Mouse (Mus musculus): Measurements from ENCODE around the gene Btbd9. TPM values are rescaled to one million over a fixed set of nuclear protein-coding genes. Genes with fewer than 3 reads are reported as not detected.

Btbd9 gene
- polyA plus RNA-seq, 1 experiment from 2014 or later, result 63.1 TPM

DNA sequence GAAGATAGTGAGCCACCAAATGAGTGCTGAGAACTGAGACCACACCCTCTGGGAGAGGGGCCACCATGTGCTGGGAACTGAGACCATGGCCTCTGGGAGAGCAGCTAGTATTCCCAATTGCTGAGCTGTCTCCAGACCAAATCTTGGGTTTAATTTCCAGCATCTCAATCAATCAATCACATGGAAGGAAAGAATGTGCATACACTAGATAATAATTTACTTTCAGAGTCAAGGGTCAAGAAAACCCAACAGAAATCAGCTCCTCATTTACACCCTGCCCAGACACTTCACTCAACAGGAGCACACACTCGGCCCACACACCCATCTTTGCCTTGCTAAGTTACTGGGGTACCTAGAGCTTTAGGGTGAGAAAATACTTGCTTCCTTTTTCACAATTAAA is 220.9 kb downstream of the Btbd9 start:
- Histone ChIP-seq H3K9me3 (ENCODE audit: control insufficient read depth, low read depth, low read length) (no peaks in the 10 kb centered on the region), H3K36me3 (ENCODE audit: control insufficient read depth, insufficient read depth, low read length) (no peaks in the 10 kb centered on the region), H3K4me3 (ENCODE audit: low read depth, low read length) (no peak overlapping the region), H3K9ac (replicated peaks; ENCODE audit: low read depth, low read length) (no peak overlapping the region), H3K4me2 (replicated peaks; ENCODE audit: low read depth, low read length) (no peak overlapping the region), H3K4me1 (ENCODE audit: control insufficient read depth, insufficient read depth, low read length) (0 out of 2 replicates have a peak, but pooled peaks cover 6% of the 10 kb centered on the region), H3K27ac (ENCODE audit: low read length) (no peak overlapping the region), H3K27me3 (ENCODE audit: control insufficient read depth, insufficient read depth, low read length) (no peaks in the 10 kb centered on the region)
- 59% methylated on average over 1 of the region's 1 CpGs for WGBS
- ATAC-seq (ENCODE audit: insufficient number of reproducible peaks, insufficient read depth, low FRiP score, low read depth), result no peak

DNA sequence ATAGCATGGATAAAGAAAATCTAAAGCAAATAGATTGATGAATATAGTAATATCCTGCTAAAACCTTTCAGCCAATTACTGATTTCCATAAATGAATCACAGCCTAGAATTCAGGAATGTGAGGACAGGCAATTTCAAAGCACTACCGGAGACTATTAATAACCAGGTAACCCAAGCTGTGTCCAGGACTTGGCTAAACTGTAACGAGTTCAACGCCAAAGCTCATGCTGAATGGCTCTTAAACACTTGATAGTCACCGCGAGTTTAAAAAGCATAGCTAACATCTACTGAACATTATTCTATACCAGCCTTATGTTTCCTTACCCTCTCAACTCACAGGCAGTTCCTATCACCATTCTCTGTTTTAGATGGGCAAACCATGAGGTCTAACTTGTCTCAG is 221.9 kb downstream of the Btbd9 start:
- 82% methylated on average over 5 of the region's 5 CpGs for WGBS
- no peak overlapping the region for H3K4me3 ChIP-seq (ENCODE audit: low read depth, low read length)

DNA sequence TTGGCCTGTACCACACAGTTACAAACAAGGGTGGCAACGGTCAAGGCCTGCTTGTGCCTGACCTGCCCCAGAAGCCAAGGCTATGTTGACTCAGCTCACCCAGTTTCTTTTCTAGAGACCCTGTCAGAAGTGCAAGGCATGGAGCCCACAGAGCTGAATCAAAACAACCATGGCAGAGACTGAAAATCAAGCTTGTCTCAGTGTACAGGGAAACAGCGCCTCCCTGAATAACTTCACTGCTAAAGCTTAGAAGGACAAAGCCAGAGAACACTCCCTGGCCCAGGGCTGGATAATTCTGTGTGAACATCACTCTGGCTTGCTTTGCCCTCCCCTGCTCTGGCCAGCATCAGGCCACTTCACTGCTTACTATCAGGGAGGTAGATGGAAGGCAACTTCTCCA is 228.3 kb downstream of the Btbd9 start:
- Histone ChIP-seq H3K4me2 (replicated peaks; ENCODE audit: low read depth, low read length) (no peak overlapping the region), H3K36me3 (ENCODE audit: control insufficient read depth, insufficient read depth, low read length) (no peaks in the 10 kb centered on the region), H3K4me3 (ENCODE audit: low read depth, low read length) (no peak overlapping the region), H3K27ac (ENCODE audit: low read length) (no peak overlapping the region), H3K4me1 (ENCODE audit: control insufficient read depth, insufficient read depth, low read length) (peaks cover 8% of the 10 kb centered on the region; the same call in 1 of the 2 replicates), H3K9me3 (ENCODE audit: control insufficient read depth, low read depth, low read length) (no peaks in the 10 kb centered on the region), H3K9ac (replicated peaks; ENCODE audit: low read depth, low read length) (no peak overlapping the region), H3K27me3 (ENCODE audit: control insufficient read depth, insufficient read depth, low read length) (no peaks in the 10 kb centered on the region)
- WGBS, result 84% methylated on average over 2 of the region's 2 CpGs
- no peak for ATAC-seq (ENCODE audit: insufficient number of reproducible peaks, insufficient read depth, low FRiP score, low read depth)

More for the DNA sequence above, 221.9 kb downstream of the Btbd9 start:
- Histone ChIP-seq H3K9me3 (ENCODE audit: control insufficient read depth, low read depth, low read length) (no peaks in the 10 kb centered on the region), H3K36me3 (ENCODE audit: control insufficient read depth, insufficient read depth, low read length) (no peaks in the 10 kb centered on the region), H3K27ac (ENCODE audit: low read length) (no peak overlapping the region), H3K27me3 (ENCODE audit: control insufficient read depth, insufficient read depth, low read length) (no peaks in the 10 kb centered on the region), H3K4me1 (ENCODE audit: control insufficient read depth, insufficient read depth, low read length) (0 out of 2 replicates have a peak, but pooled peaks cover 3% of the 10 kb centered on the region), H3K9ac (replicated peaks; ENCODE audit: low read depth, low read length) (no peak overlapping the region), H3K4me2 (replicated peaks; ENCODE audit: low read depth, low read length) (no peak overlapping the region)
- no peak for ATAC-seq (ENCODE audit: insufficient number of reproducible peaks, insufficient read depth, low FRiP score, low read depth)

DNA sequence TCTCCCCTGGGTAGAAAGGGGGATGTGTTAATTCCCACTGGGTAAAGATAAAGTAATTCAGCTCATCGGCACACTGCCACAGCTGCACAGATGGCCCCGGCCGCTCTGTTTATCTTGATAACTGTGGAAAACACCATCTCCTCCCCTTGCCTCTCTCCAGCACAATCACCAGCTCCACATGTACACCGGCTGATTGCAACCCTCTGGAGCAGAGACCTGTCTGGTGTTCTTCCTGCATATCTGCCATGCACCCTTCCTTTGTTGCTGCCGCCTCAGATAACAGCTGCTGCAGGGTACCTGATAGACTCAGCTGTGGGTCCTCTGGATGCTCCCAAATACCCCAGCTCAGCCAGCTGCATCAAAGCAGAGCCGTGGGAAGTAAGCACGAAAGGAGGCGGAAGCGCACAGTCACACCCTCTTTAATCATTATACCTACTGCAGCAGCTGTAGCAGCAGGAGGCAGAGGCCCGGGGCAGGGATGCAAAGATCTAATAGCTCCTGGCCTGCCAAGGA is 229.1 kb downstream of the Btbd9 start:
- 13% methylated on average over 10 of the region's 10 CpGs for WGBS
- Histone ChIP-seq H3K27ac (ENCODE audit: low read length) (no peak overlapping the region), H3K9me3 (ENCODE audit: control insufficient read depth, low read depth, low read length) (no peaks in the 10 kb centered on the region), H3K36me3 (ENCODE audit: control insufficient read depth, insufficient read depth, low read length) (no peaks in the 10 kb centered on the region), H3K4me2 (replicated peaks; ENCODE audit: low read depth, low read length) (no peak overlapping the region), H3K4me1 (ENCODE audit: control insufficient read depth, insufficient read depth, low read length) (peaks cover 8% of the 10 kb centered on the region; the same call in 1 of the 2 replicates), H3K9ac (replicated peaks; ENCODE audit: low read depth, low read length) (no peak overlapping the region), H3K27me3 (ENCODE audit: control insufficient read depth, insufficient read depth, low read length) (no peaks in the 10 kb centered on the region), H3K4me3 (ENCODE audit: low read depth, low read length) (no peak overlapping the region)
- ATAC-seq (ENCODE audit: insufficient number of reproducible peaks, insufficient read depth, low FRiP score, low read depth), result peak; percentile 61; the same call in 1 of the 2 replicates

DNA sequence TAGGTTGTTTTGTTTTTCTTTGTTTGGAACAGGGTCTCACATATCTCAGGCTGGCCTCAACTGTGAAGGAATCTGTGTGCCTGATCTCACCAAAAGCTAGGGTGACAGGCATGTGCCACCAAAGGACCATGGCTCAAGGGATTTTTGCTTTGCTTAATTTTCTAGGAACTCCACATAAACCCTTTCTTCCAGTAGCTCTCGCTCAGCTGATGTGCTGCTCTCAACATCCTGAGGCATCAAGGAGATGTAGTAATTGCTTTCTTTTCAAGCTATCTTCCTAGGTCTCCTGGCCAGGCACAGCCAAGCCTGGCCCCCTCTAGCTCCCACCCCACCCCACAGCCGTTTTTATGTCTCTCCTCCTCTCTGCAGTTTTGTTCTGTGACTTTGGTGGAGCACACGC is 231.3 kb downstream of the Btbd9 start:
- H3K9ac ChIP-seq (replicated peaks; ENCODE audit: low read depth, low read length), result no peak overlapping the region
- H3K36me3 ChIP-seq (ENCODE audit: control insufficient read depth, insufficient read depth, low read length), result no peaks in the 10 kb centered on the region
- no peak for ATAC-seq (ENCODE audit: insufficient number of reproducible peaks, insufficient read depth, low FRiP score, low read depth)
- H3K9me3 ChIP-seq (ENCODE audit: control insufficient read depth, low read depth, low read length), result no peaks in the 10 kb centered on the region
- peaks cover 8% of the 10 kb centered on the region; the same call in 1 of the 2 replicates for H3K4me1 ChIP-seq (ENCODE audit: control insufficient read depth, insufficient read depth, low read length)
- H3K4me3 ChIP-seq (ENCODE audit: low read depth, low read length), result no peak overlapping the region
- no peaks in the 10 kb centered on the region for H3K27me3 ChIP-seq (ENCODE audit: control insufficient read depth, insufficient read depth, low read length)
- no peak overlapping the region for H3K4me2 ChIP-seq (replicated peaks; ENCODE audit: low read depth, low read length)
- 80% methylated on average over 3 of the region's 3 CpGs for WGBS
- no peak overlapping the region for H3K27ac ChIP-seq (ENCODE audit: low read length)

DNA sequence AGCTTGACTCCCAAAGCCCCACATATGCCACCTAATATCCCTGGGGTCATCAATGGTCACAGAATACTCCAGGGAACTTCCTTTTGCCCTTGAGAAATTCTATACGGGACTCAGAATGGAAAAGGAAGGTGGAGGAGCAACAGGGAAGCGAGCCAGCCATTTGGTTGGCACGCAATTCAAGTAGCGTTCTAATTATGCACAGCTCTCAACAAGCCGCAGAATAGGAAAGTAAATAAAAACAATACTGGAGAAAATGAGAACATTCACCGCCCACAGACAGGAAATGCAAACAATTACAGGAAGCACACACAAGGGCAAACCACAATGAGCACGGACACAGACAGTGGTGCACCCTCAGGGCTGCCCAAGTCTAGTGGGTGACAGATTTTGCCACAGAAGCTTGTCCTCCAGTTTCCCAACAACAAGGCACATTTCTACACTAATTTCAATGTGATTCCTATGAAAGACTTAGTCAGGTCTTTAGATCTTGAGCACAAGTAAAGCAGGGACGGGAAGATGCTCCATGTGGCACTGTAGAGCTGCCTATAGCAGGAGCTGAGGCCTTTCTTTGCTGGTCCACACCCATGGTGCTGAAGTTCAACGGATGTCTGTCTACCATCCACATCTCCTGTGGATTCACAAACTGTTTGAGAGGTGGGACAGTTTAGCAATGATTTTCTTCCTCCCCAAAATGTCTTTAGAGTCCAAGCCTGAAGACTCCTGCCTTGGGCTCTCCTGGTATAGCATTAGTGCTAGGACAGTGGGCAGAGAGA is 232.4 kb downstream of the Btbd9 start:
- Histone ChIP-seq H3K27me3 (ENCODE audit: control insufficient read depth, insufficient read depth, low read length) (no peaks in the 10 kb centered on the region), H3K4me1 (ENCODE audit: control insufficient read depth, insufficient read depth, low read length) (peaks cover 8% of the 10 kb centered on the region; the same call in 1 of the 2 replicates), H3K4me2 (replicated peaks; ENCODE audit: low read depth, low read length) (no peak overlapping the region), H3K9me3 (ENCODE audit: control insufficient read depth, low read depth, low read length) (no peaks in the 10 kb centered on the region), H3K36me3 (ENCODE audit: control insufficient read depth, insufficient read depth, low read length) (no peaks in the 10 kb centered on the region), H3K27ac (ENCODE audit: low read length) (no peak overlapping the region), H3K4me3 (ENCODE audit: low read depth, low read length) (no peak overlapping the region), H3K9ac (replicated peaks; ENCODE audit: low read depth, low read length) (no peak overlapping the region)
- ATAC-seq (ENCODE audit: insufficient number of reproducible peaks, insufficient read depth, low FRiP score, low read depth), result no peak
- 82% methylated on average over 9 of the region's 9 CpGs for WGBS

DNA sequence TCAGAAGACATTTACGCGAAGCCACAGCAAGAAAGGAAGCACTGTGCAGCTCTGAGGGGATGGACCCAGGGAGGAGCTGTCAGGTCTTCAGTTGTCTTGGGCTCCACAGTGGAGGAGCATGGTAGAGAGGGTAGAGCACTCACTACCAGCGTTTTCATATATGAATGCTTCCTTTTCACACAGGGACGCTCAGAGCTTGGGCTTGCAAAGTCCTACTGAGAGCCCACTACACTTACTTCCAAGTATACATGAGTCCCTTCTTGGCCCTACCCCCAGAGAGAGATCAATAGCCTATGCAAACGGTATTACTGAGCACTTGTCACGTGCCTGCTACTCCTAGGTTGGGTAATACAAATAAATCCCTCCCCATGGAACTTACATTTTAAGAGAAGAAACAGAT is 234.7 kb downstream of the Btbd9 start:
- 73% methylated on average over 6 of the region's 6 CpGs for WGBS
- no peak for ATAC-seq (ENCODE audit: insufficient number of reproducible peaks, insufficient read depth, low FRiP score, low read depth)
- no peaks in the 10 kb centered on the region for H3K36me3 ChIP-seq (ENCODE audit: control insufficient read depth, insufficient read depth, low read length)
- H3K27ac ChIP-seq (ENCODE audit: low read length), result no peak overlapping the region
- no peaks in the 10 kb centered on the region for H3K9me3 ChIP-seq (ENCODE audit: control insufficient read depth, low read depth, low read length)
- no peak overlapping the region for H3K4me3 ChIP-seq (ENCODE audit: low read depth, low read length)
- no peaks in the 10 kb centered on the region for H3K27me3 ChIP-seq (ENCODE audit: control insufficient read depth, insufficient read depth, low read length)
- no peak overlapping the region for H3K9ac ChIP-seq (replicated peaks; ENCODE audit: low read depth, low read length)
- no peaks in the 10 kb centered on the region for H3K4me1 ChIP-seq (ENCODE audit: control insufficient read depth, insufficient read depth, low read length)
- H3K4me2 ChIP-seq (replicated peaks; ENCODE audit: low read depth, low read length), result no peak overlapping the region

DNA sequence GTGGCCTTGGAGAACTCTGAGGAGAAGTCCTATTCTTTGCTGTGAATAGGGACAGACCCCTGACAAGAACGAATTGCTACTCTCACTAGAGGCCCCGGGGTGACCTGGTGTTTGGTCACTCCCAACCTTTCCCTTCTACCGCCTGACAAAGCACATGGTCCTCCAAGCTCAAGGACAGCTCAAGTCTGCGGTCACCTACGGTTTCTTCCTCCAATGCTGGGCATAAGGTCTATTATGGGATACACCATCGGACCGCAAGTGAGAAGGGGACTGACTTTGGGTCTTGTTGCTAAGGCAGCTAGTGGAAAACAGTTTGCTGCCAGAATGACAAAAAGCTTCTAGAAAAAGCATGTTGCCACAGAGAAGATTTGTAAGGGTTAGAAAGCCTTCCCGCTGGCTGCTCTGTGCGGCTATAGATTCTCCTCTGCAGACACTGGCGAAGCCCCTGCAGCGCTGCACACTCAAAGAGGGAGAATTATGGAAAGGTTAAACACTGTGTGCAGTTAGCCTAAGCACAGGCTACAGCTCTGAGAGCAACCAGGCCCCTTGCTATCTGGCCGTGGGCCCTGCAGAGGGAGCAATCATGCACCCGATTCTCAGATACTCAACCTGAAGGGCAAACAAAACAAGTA is 235.7 kb downstream of the Btbd9 start:
- WGBS, result 59% methylated on average over 13 of the region's 13 CpGs
- no peaks in the 10 kb centered on the region for H3K4me1 ChIP-seq (ENCODE audit: control insufficient read depth, insufficient read depth, low read length)
- H3K27ac ChIP-seq (ENCODE audit: low read length), result no peak overlapping the region
- H3K36me3 ChIP-seq (ENCODE audit: control insufficient read depth, insufficient read depth, low read length), result no peaks in the 10 kb centered on the region
- H3K9me3 ChIP-seq (ENCODE audit: control insufficient read depth, low read depth, low read length), result no peaks in the 10 kb centered on the region
- H3K9ac ChIP-seq (replicated peaks; ENCODE audit: low read depth, low read length), result no peak overlapping the region
- no peak for ATAC-seq (ENCODE audit: insufficient number of reproducible peaks, insufficient read depth, low FRiP score, low read depth)
- no peak overlapping the region for H3K4me2 ChIP-seq (replicated peaks; ENCODE audit: low read depth, low read length)
- no peaks in the 10 kb centered on the region for H3K27me3 ChIP-seq (ENCODE audit: control insufficient read depth, insufficient read depth, low read length)
- no peak overlapping the region for H3K4me3 ChIP-seq (ENCODE audit: low read depth, low read length)

Measured in stomach, embryonic 14.5 days (tissue).